Mouse (Mus musculus) bone marrow, adult 2 months (tissue): ENCODE measurements around the gene Gtpbp1.

ENCODE experiments used
- CTCF ChIP-seq: fragments of 200-500 bp; IDR thresholded peaks from 2 replicates; pipeline ENCODE4 v1.5.1; 2011; ENCODE audit warnings: low read length, control low read depth; ENCODE audit not compliant: control insufficient read depth, insufficient read depth
- POLR2A ChIP-seq: fragments of 200-500 bp; IDR thresholded peaks from 2 replicates; pipeline ENCODE4 v1.6.1; 2011; ENCODE audit warnings: low read depth, mild to moderate bottlenecking, control low read depth, low read length, borderline replicate concordance; ENCODE audit not compliant: control insufficient read depth

- TF ChIP-seq CTCF (no peak), POLR2A (no peak)
Measured at GRCm38 (mm10) chr15:79745312-79745711, 54.7 kb downstream of the Gtpbp1 start.
